Mouse (Mus musculus): ENCODE measurements around the gene Diras1.
"Not testable (repeated sequence)": the region's sequence is repeated elsewhere in the genome, so short reads cannot be mapped to it uniquely, and the experiment has no call there.

Gene Diras1

DNA sequence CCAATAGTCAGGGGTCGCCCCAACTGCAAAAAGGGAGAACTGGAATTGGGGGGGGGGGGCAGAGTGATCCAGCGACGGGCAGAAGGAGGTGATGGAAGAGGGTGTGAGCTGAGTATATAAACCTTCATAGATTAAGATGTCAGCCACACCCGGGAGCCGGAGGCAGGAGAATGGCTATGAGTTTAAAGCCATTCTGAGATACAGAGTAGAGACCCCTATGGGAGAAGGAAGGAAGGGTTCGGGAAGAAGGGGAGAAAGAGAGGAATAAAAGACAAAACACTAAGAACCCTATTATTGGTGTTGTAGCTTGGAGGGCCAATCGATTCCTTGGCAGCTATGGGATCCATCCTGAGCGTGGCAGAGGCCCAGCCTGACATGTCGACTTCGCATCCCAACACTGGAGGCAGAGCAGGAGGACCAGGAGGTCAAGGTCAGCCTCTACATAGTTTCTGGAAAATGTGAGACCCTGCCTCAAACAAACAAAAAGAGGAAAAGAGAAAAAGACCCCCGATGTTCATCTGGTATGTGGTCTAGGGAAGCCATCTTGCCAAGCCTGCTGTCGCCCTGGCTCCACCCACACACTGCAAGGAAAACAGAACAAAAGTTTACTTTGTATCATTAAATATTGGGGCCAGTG is at the start of gene Diras1:
Diras1 (minus strand) TSS at position 24 of the 637 bp plus-strand sequence.
- DNase-seq: no peak

DNA sequence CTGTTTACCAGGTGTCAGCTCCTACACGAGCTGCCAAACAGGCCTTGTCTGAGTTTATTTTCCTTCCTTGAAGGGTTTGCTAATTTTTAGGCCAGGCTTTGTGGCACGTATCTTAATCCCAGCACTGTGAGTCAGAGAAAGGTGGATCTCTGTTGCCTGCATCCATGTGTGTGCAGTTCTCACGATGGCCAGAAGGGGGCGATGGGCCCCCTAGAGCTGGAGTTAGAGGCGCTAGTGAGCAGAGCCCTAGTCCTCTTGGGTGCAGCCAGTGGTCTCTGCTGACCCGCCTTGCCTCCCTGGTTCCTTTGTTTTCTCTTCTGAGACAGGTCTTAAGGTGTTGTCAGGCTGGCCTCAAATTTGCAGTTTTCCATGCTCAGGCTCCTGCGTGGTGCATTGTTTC is 48.0 kb upstream of the Diras1 start:
- DNase-seq: no peak

DNA sequence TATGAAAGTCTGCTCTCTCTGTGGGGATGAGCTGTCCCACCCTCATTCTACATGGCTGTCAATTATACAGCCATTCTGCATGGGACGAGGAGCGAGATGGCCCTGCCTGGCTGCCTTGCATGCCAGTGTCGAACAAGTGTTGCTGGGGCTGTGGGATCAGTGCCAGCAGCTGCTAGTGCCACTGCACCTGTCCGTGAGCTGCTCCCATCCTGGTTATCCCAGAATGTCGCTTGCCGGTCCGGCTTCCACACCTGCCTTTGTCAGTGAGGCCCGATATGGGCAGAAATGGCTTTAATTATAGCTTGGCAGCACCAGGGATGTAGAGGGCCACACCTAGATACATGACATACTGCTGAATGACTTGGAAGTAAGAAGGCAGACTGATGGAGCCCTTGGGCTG is 46.8 kb upstream of the Diras1 start:
- DNase-seq: no peak

- DNase-seq: peak; percentile 98 to 99
Observed at GRCm38 (mm10) chr10:81069836-81070235, 44.4 kb upstream of the Diras1 start, which contains the start of gene Thop1. Gene Thop1 (plus strand): TSS chr10:81070035.

DNA sequence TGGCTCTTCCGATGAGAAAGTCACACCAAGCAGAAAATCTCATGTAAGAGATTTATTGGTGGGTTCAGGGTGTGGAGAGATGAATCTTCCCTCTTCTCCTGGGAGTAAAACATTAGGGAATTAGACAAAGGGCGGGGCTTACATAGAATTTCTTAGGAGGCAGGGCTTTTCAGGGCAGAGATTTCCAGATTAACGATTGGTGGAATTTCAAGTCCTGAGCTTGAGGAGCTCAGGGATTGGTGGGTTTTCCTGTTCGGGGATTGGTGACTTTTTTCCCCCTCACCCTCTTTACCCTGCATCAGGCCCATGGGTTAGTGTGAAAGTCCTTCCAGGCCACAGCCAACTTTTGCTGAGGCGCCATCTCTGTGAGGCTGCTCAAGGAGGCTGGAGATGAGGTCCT is 43.2 kb upstream of the Diras1 start:
- no peak for DNase-seq

- DNase-seq: not testable (repeated sequence)
Observed at GRCm38 (mm10) chr10:81064519-81064918, 39.1 kb upstream of the Diras1 start.

GRCm38 (mm10) chr10:81062710-81063109 is 37.2 kb upstream of the Diras1 start:
- peak in 1 of 2 experiments; percentile 26 for DNase-seq

- DNase-seq: peak; percentile 99
Observed at GRCm38 (mm10) chr10:81059603-81060543, 34.4 kb upstream of the Diras1 start, which contains the start of gene Sgta. Gene Sgta (minus strand): TSS chr10:81060181.

- DNase-seq: no peak
Observed at GRCm38 (mm10) chr10:81058896-81059295, 33.4 kb upstream of the Diras1 start.

DNA sequence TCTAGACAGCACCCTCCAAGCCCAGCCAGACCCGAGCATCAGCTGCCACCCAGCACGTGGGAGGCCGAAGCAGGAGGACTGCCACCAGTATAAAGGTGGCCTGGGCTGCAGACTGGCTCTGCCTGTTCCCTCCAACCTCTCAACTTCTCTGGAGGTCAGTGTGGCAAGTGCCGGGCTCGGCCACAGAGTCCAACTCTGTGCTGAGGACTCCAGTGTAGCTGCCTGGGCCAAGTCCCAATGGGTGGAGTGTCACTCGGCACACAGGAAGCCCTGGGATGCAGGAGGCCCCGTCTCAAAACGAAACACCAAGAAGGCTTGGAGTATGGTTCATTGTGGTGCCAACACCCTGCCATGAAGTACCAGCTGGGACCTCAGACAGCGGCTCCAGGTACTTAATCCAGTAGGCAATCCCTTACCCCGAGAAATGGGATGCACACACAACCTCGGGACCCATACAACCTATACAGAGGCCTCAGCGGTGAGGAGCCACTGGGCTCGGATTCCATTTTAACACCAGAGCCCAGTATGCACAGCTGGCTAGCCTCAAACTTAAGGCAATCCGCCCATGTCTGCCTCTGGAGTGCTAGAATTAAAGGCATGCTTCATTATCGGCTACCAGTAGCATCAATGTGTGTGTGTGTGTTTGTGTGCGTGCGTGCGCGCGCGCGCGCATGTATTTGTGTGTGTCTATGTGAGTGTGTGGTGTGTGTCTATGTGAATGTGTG is 32.1 kb upstream of the Diras1 start:
- DNase-seq: no peak

DNA sequence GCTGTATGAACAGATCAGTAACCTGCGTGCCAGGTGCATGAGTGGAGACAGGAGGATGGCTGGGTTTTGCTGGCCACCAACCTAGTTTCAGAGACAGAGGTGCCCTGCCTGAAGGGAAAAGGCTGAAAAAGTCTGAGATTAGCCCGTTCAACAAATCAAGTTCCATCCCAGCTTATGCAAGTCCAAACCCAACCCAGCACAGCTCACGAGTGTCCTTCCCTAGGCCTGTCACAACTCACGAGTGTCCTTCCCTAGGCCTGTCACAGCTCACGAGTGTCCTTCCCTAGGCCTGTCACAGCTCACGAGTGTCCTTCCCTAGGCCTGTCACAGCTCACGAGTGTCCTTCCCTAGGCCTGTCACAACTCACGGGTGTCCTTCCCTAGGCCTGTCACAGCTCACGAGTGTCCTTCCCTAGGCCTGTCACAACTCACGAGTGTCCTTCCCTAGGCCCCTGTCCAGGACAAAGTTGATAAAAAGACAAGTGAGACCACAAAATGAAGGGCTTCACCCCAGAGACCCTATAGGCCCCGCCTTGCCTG is 30.4 kb upstream of the Diras1 start:
- not testable (repeated sequence) for DNase-seq

- no peak for DNase-seq
Observed at GRCm38 (mm10) chr10:81055169-81055568, 29.7 kb upstream of the Diras1 start.

DNA sequence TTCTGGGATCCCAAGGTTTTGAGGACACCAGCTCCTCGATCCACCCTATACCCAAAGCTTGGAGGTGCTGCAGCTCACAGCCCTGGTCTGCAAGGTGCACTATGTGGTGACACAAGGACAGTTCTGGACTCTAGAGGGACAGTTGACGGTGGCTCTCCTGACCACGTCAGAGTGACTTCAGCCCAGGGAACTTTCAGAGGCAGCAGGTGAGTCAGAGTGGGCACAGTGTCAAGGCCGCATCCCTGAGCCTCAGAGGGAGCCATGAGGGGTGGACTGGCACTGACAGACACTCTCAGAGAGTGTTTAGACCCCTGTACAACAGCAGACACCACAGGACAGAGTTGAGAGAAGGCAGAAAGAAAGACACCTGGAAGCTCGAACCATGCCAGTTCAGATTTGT is 27.1 kb upstream of the Diras1 start:
- DNase-seq: no peak

DNA sequence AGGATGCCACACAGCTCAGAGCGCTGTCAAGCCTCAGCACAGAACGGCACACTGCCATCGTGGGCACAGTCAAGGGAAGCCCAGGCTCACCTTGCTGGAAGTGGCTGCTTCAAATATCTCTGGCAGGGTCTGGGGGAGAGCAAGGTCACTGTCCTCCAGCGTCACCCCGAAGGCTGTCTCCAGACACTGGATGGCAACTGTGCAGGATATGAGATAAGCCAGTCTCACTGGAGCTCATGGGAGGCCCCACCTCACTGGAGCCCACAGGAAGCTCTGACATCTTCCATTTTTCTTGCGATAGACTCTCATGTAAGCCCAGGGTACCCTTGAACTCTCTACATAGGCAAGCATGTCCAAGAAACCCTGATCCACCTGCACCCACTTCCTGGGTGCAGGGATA is 25.7 kb upstream of the Diras1 start:
- DNase-seq: no peak

DNA sequence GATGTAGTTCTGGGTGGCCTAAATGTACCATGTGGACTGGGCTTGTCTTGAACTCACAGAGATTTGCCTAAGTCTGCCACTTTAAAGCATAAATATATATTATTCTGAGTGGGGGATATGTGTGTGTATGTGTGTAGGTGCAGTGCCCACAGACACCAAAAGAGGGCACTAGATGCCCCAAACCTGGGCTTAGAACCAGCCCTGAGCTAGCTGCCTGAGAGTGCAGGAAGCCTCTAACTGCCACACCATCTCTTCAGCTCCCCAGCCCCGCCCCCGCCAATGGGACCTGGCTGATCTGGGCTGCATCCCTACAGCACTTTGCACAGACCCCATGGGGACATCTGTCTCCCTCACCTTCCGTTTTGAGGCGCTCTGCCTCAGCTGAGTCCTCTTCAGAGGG is 25.2 kb upstream of the Diras1 start:
- peak in 1 of 2 experiments; percentile 31 for DNase-seq

GRCm38 (mm10) chr10:81045246-81045645 is 19.8 kb upstream of the Diras1 start:
- DNase-seq: not testable (repeated sequence)

DNA sequence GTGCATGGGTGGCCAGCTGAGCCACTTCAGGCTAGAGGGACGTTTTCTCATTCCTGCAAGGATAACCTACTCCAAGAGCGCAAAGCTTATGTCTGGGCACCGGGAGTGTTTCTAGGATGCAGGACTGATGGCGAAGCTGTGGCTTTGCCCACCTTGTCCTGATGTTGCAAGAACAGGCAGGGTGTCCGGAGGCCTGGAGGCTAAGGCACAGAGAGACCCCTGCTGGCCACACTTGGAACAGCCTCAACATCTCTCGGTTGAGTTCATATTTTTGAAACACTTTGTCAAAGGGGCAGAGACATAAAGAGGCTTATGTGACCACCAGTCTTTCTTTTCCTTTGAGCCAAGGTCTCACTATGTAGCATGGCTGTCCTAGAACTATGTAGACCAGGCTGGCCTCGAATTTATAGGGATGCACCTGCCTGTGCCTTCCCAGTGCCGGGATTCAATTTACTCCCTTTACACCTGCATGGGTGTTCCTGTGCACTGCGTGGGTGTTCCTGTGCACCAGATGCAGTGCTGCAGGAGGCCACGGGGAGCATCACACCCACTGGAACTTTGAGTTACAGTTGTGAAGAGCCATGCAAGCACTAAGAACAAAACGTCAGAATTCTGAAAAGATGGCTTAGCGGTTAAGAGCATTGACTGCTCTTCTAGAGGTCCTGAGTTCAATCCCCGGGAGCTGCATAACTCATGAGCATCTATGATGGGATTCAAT is 16.2 kb upstream of the Diras1 start:
- DNase-seq: peak; percentile 63 to 73

- peak; percentile 99 to 100 for DNase-seq
Observed at GRCm38 (mm10) chr10:81036988-81037580, 11.6 kb upstream of the Diras1 start, which contains the start of gene Slc39a3. Gene Slc39a3 (minus strand): TSS chr10:81037426.

DNA sequence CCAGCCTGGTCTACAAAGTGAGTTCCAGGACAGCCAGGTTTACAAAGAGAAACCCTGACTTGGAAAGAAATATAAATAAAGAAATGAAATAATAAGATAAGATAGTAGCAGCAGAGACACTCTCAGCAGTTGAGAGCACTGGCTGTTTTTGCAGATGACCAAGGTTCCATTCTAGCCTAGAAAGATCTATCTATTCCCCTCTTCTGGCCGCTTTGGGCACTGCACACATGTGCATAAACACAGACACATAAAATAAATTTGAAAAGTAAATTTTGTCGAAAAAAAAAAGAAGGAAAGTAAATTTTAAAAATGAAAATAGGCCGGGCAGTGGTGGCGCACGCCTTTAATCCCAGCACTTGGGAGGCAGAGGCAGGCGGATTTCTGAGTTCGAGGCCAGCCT is 10.8 kb upstream of the Diras1 start:
- peak in 1 of 2 experiments; percentile 36 for DNase-seq

DNA sequence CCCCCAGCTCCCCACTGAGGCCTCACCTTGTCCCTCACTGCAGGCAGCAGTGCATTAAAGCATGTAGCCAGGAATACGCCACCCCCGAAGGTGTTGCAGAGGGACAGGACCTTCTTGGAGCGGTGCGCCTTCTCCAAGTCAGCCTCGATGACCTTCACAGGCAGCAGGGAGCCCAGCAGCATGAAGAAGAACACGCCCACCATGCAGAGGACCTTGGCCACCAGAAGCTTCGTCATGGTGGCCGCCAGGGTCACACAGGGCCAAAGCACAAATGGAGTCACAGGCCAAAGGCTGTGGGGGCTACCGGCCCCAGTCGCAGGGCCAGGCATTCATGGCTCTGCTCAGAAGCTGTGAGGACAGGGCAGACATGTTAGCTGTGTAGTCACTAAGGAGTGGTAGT is 8.1 kb upstream of the Diras1 start:
- DNase-seq: no peak

DNA sequence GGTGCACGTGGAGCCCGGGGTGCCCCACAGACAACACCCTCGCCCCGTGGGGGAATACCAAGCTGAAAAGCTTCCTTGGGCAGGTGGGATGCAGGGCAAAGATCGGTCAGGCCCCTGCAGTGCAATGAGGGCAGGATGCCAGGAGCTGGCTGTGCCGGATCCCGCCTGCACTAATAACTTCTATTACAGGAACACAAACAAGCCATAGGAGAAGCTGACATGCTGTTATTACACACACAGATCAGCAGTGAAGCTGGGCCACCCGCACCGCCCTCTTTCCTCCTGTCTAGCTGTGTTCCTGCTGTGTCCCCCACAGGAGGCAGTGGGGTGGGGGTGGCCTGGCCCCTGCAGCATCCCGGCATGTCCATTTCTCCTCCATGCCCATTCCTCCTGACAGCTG is 3.6 kb upstream of the Diras1 start:
- DNase-seq: no peak

- no peak for DNase-seq
Observed at GRCm38 (mm10) chr10:81028219-81028618, 2.8 kb upstream of the Diras1 start.
